Mouse (Mus musculus): Measurements from ENCODE around the gene Tsga10.

GRCm38 (mm10) chr1:37727186-37727585, 139.0 kb downstream of the Tsga10 start:
- no peak for TF ChIP-seq ZNF384 (IDR thresholded peaks at IDR 0.05; ENCODE audit: low read depth, low read length)
- no peak for TF ChIP-seq CHD2 (IDR thresholded peaks at IDR 0.05; ENCODE audit: low read depth, low read length)
- no peak for TF ChIP-seq ZC3H11A (IDR thresholded peaks at IDR 0.05; ENCODE audit: borderline replicate concordance, low read depth, low read length)
- no peak for TF ChIP-seq HCFC1 (IDR thresholded peaks at IDR 0.05; ENCODE audit: borderline replicate concordance, insufficient read depth, low read length)
